Mouse (Mus musculus) adrenal gland, adult 8-10 months (tissue): ENCODE data around the gene Spsb3. TPM values are rescaled to one million over a fixed set of nuclear protein-coding genes. Genes with fewer than 3 reads are reported as not detected.

Experiments
- DNase-seq: peaks from one replicate; pipeline ENCODE4 v3.0.0; 2022
- total RNA-seq, 4 experiments: library from RNA; stranded (reverse); gene quantifications; 2 replicates each; pipeline ENCODE4 v1.2.4; 2022

The Spsb3 gene
- total RNA-seq, 4 experiments from 2014 or later, result 31.5 to 34.0 (median 33.7) TPM

DNA sequence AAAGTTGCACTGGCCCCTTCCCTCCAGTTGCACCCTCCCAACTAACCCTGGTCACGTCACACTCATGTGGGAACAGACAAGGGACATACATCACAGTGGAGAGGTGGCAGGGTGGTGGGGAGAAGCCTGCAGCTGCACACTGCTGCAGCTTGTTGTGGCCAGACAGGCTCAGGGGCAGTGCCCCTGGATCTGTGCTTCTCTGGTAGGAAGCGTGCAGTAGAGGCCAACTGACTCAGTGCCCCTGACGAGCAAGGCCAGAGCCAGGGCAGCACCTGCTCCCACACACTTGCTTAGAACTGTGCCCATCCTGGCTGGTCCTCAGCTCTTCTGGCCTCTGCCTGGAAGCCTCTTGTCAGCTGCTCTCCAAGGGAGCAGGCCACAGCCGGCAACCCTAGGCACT lies 11.2 kb downstream of the Spsb3 start:
- DNase-seq, result no peak

DNA sequence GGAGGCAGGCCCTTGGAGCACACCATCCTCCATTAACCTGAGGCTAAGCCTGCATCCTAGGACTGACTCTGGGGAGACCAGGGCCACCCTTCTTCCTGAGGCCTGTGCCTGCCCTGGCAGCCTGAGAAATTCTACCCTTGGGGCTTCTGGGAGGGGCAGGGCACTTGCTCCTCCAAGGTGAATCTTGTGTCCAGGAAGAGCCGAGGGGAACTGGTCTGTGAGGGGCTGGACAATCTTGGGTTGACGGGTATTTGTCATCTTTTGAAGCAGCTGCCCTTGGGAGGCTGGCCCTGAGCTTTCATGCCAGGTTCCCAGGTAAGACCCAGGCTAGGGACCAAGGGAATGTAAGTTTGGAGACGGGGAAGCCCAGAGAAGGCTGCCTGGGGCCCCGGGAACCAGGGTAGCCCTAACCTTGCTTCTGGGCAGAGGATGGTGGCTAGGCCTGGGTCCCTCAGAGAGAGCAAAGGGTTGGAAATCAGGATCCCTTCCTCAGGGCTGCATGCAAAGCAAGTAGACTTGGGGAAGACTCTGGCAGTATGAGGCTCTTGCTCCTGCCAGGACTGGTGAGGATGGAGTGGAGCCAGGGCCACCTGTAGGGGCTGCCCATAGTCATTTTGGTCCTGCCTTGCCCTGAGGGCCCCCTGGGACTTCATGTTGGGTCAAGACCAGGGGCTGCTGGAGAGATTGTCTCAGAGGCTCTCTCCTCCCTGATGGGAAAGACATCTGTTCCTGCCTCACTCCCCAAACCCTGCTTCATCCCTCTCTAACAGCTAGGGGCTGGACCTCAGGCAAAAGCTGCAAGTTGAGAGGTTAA lies 11.8 kb downstream of the Spsb3 start:
- no peak for DNase-seq

DNA sequence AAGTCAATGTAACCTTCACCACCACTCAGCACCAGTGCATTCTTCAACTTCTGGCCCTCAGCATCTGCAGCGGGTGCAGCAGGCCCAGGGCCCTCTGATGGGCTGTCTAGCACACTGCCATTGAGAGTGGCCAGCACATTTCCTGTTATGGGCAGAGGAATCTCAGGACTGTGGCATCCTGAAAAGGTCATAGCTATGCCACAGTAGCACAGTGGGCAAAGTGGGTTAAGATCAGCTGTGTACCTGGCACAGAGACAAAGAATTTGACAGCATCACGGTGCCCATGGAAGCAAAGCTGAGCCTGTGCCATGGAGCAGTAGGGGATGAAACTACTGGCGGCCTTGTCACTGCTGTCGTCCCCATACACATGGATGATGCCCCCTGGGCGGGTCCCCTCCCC lies 12.7 kb downstream of the Spsb3 start:
- DNase-seq, result no peak

DNA sequence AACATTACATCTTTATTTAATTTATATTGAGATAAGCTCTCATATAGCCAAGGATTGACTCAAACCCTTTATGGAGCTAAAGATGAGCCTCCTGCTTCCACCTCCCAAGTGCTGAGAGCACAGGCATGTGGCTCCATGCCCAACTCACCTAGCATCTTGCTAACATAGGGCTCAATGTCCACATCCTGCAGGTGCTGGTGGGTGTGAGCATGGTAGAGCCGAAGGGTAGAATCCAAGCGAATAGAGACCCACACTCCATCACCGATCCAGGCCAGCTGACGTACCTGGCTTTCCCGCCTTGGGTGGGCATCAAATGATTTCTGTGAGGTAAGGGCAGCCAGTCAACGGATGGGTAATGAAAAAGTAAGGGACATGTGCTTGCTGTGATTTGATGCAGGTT lies 13.6 kb downstream of the Spsb3 start:
- DNase-seq, result no peak

DNA sequence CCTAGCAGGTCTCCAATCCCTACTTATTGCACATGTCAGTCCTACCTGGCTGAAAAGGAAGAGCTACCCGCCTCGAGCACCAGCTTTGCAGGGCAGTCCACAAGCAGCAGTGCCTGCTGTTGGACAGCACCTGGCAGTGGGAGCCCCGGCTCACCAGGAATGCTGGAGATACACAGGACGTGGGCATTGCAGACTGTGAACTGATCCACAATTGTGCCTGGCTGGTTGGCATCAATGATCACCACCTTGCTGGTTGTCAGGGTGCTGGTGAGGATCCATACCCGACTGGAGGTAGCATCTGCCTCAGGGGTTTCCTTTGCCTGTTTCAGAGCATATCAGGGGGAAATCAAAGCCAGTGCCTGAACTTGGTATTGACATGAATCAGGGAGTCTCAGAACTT lies 15.7 kb downstream of the Spsb3 start:
- no peak for DNase-seq

DNA sequence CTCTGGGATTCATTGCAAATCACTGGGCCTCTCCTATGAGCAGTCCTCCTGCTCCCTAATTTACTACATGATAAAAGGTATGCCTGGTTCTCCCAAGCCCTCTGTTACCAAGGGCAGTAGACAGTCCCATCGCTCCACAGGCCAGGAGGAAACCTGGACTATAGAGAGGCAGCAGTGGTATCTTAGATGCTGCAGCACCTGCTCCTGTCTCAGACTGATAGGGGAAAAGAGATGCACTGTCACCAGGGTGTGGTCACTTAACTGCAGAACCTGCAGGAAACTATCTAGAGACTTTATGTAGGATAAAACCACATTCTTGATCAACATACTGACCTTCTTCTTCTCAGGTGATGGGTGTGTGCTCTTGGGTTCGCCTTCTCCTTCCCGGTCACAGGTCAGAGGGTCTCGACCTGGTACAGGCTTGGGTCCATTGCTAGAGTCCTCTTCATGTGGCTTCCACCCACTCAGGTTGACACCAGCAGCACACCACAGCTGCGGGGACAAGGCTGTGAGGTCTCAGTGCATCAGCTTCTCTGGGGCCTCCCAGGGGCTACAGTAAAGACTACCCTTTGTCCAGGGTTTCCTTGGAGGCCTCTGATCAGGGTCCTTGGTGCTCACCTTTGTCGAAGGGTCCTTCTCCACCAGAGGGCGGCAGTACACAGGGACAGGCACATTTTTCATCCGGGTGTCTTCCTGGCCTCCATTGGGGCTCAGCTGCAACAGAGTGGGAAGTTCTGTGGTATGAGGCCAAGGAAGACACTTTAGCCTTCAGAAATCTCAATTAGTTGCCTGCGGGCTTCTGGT lies 16.4 kb downstream of the Spsb3 start:
- DNase-seq, result no peak

DNA sequence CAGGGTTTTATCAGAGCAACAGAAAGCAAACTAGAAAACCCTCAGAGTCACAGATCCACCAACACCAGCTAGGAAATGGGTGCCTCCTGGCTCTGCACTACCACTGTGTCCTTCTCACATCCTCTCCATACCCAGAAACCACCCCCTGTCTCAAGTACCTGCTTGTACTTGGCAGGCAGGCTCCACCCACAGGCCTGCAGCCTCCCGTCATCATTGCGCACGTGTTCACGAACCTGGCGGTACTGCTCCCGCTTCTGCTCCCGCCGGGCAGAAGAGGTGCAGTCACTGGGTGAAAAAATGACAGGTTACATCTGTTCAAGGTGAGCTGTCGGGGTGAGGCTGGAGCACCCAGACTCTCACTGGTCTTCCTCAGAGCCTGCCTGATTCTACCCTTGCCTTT lies 17.3 kb downstream of the Spsb3 start:
- no peak for DNase-seq

DNA sequence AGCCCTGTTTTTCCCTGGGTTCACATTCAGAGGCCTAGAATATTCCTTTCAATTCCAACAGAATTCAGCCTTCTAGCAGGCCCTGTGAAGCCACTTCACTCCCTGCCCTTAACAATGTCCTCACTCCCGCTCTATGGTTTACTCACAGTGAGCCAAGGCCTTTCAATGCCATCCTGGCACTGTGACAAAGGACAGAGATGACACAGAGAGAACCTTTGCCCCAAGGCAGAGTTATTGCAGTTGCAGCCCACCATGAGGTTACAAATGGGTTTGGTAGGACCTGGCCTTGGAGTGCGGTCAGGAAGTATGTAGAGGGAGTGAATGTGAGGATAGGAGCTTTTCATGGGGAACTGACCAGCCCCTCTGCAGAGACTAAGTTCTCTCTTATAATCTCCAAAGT lies 21.1 kb downstream of the Spsb3 start:
- DNase-seq, result peak; percentile 89

DNA sequence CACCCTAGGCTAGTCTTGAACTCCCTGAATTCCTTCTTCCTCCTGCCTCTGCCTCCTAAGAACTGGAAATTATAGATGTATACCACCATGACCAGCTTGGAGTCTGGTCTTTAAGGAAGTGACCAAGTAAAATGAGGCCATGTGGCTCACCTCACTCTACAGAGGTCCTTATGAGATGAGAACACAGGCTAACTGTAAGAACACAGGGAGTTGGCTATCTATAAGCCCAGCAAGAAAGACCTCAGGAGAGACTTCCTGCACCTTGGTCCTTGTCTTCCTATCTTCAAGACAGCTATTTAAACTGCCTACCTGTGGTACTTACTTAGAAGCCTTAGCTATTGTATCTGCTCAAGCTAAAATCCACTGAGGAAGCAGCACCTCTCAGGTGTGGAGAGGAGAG lies 27.5 kb downstream of the Spsb3 start:
- no peak for DNase-seq

DNA sequence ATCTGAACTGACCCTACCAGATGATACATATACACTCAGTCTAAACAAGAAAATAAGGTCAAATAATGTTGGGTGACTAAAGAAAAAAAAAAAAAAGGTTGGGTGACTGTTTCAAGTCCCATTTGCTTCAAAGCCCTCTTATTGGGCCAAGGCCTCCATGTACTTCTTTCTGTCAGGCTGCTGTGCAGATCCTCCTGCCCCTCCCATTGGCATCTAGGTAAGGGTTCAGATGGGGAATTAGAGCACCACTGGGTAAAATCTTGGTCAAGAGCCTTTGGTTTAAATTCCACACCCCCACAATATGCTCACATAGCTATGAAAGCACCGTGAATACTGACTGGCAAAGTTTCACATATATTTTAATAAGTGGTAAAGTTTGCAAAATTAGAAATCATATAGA lies 36.8 kb downstream of the Spsb3 start:
- no peak for DNase-seq

DNA sequence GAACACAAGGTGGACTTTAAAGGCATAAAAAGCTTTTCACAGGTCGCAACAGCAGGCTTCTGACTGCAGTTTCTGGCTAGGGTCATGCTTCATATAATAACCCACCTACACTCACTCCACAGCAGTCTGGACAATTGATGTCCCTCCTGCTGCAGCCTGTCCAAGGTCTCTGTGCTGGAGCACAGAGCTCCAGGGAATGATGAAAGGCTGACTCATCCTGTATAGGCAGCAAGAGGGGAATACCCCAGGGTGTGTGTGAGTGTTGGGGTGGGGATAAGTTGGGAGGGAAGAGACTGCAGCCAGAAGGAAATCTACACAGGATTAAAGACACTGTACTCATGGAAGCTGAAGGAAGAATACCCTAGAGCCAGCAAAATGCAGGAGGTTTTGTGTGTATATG lies 43.1 kb downstream of the Spsb3 start:
- peak; percentile 69 for DNase-seq

DNA sequence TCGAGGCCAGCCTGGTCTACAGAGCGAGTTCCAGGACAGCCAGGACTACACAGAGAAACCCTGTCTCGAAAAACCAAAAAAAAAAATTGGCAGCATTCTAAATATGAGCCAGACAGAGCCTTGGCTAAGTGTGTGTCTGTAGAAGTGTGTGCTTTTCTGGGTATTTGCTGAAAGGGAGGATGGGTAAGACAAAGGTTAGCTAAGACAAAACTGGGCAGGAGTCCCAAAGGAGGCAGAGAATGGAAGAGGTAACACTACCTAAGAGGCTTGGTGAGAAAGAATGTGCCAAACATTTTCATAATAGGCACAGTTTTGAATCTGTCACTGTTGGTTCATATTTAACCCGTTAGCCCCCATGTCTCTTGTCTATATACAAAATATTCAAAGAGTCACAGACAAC lies 46.0 kb downstream of the Spsb3 start:
- no peak for DNase-seq

DNA sequence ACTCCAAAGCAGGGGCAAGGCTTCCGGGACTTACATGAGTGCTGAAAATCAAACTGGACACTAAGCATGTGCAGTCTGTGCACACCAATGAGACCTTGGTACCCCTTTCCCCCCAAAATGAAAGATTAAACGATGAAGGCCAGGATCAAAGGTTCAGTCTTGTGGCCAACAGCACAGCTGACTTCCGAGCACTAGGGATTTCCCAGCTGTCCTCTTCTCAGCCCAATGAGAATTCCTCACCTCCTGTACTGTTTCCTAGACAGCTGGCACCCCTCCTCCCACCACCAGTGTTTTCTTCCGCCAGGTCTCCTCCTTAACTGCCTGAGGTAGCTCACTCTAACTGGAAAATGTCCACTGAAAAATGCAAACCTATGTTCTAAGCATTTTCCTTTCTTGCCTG lies 46.7 kb downstream of the Spsb3 start:
- no peak for DNase-seq

DNA sequence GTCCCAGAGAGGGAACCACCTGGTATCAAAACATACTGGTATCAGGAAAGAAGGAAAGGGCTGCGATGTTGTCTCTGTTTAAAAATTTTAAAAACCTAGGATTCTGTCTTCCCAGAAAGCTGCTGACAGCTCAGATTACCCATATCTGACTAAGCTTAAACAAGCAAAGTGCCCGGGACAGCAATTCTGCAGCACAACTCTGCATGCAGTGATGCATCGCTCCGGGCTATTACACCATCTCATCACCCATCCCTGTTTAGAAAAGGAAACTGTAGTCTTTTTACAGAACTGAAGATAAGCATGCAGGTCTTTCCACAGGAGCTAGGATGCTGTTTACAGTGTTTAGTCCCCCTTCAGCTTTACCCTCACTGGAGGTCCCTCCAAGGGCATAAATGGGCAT lies 48.5 kb downstream of the Spsb3 start:
- no peak for DNase-seq

DNA sequence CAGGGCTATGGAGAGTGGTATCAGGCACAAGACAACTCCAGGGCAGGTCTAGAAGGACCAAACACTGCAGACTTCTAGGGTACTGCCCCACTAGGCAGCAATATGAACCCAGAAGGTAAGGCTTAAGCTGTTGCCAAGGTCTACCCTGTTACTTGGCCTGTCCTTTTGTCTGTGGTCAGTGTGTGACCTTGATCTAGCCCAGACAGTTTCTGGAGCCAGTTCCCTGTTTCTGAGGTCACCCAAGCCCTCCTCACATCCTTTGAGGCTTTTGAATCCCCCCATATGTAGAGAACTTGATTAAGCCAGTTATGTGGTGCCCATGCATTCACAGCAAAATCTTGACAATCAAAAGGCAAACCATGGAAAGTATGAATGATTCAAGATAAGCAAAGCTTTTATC lies 49.2 kb downstream of the Spsb3 start:
- no peak for DNase-seq

DNA sequence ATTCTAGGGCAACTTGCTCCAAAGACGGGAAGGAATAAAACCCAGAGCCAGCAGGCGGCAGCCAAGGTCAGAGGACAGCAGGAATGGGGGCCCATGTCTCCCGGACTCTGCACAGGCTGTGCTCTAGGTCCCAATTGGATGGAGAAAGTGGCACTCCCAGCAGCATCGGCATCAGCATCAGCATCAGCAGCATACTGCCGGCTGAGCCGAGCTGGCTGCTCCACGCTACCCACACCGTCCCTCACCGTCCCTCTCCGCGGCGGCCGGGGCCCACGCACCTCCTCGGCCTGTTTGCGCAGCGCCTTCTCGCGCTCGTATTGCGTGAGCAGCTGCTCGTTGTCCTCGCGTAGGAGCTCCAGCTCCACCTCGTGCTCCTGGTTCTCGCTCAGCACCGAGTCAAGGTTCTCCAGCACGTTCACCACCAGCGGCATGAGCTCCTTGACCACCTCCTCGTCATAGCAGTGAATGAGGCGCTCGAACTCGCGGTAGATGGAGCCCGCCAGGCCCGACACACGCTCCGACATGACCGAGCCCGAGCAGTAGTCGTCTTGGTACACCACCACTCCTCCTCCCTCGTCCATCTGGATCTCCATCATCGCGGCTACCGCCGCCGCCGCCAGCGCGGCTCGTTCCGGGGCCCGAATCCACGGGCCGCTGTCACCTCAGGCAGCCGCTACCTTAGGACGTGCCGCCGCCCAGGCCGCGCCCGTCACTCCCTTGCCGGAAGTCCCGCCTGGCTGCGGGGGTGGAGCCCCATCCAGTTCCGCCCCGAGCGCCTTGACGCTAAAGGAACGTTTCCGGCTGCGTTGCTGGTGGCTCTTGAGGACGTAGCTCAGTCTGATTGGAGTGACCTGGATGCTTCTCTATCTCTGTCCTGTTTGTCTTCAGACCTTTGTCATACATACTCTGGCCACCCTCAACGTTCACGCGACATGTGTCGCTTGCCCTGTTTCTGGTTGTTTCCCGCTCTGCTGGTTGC lies 50.1 kb downstream of the Spsb3 start, which contains the start of gene Mapk8ip3:
Gene Mapk8ip3, minus strand, starts transcription at position 719 of the 979 bp plus-strand sequence.
- peak; percentile 95 for DNase-seq

DNA sequence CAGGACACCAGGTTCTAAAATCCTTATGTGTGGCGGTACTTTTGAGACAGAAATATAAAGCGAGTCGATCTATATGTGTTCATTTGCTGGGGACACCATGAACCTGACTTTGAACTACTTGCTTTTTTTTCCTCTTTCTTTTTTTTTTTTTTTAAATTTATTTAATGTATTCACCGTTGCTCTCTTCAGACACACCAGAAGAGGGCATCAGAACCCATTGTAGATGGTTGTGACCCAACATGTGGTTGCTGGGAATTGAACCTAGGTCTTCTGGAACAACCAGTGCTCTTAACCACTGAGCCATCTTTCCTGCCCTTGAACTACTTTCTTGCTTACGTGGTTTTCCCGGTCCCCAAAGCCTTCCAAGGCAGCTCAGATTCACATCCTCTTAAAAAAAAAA lies 50.8 kb downstream of the Spsb3 start:
- DNase-seq, result no peak

Other genes starting within 250 kb of the Spsb3 start
- gene Slc9a3r2, start 236.3 kb upstream of the Spsb3 start, total RNA-seq, result 10 to 100 TPM; 45.9 to 78.6 (median 73.7) TPM
- gene Npw, start 228.2 kb upstream of the Spsb3 start, total RNA-seq, result not detected
- 10 to 100 TPM; 44.9 to 59.4 (median 50.8) TPM for gene Zfp598, start 217.0 kb upstream of the Spsb3 start, total RNA-seq
- 1 to 10 TPM; 2.4 to 5.5 (median 3.8) TPM for gene Syngr3, start 196.7 kb upstream of the Spsb3 start, total RNA-seq
- 10 to 100 TPM; 31.7 to 35.6 (median 32.6) TPM for gene Gfer, start 190.5 kb upstream of the Spsb3 start, total RNA-seq
- 10 to 100 TPM in 1 of 4 experiments, 1 to 10 TPM in 3; 2.8 to 14.8 (median 7.5) TPM for gene Noxo1, start 190.4 kb upstream of the Spsb3 start, total RNA-seq
- 10 to 100 TPM; 34.3 to 40.5 (median 38.2) TPM for gene Tbl3, start 179.0 kb upstream of the Spsb3 start, total RNA-seq
- not detected for gene Rnf151, start 168.6 kb upstream of the Spsb3 start, total RNA-seq
- gene Rps2, start 168.5 kb upstream of the Spsb3 start, total RNA-seq, result 100 to 1,000 TPM; 571 to 651 (median 615) TPM
- gene Ndufb10, start 162.2 kb upstream of the Spsb3 start, total RNA-seq, result 100 to 1,000 TPM; 199 to 268 (median 237) TPM
- gene Rpl3l, start 158.8 kb upstream of the Spsb3 start, total RNA-seq, result under 1 TPM in 1 of 4 experiments, not detected in 3; 0.49 TPM
- 10 to 100 TPM; 87.3 to 91.3 (median 89.0) TPM for gene Msrb1, start 150.0 kb upstream of the Spsb3 start, total RNA-seq
- 1 to 10 TPM; 1.7 to 2.8 (median 2.4) TPM for gene Hs3st6, start 133.7 kb upstream of the Spsb3 start, total RNA-seq
- 1 to 10 TPM in 2 of 4 experiments, under 1 TPM in 2; 0.52 to 2.7 (median 1.1) TPM for gene Meiob, start 82.4 kb upstream of the Spsb3 start, total RNA-seq
- gene Hagh, start 46.5 kb upstream of the Spsb3 start, total RNA-seq, result 10 to 100 TPM; 81.9 to 99.1 (median 92.7) TPM
- 10 to 100 TPM; 26.4 to 36.0 (median 32.1) TPM for gene Fahd1, start 36.3 kb upstream of the Spsb3 start, total RNA-seq
- 1 to 10 TPM; 2.0 to 5.8 (median 2.7) TPM for gene Igfals, start 20.6 kb upstream of the Spsb3 start, total RNA-seq
- 10 to 100 TPM; 58.9 to 66.0 (median 61.5) TPM for gene Nubp2, start 294 bp upstream of the Spsb3 start, total RNA-seq
- gene Eme2, start 8.4 kb downstream of the Spsb3 start, total RNA-seq, result 10 to 100 TPM; 43.6 to 80.7 (median 66.3) TPM
- 100 to 1,000 TPM; 120 to 201 (median 138) TPM for gene Mrps34, start 8.5 kb downstream of the Spsb3 start, total RNA-seq
- 100 to 1,000 TPM in 2 of 4 experiments, 10 to 100 TPM in 2; 73.5 to 148 (median 104) TPM for gene Nme3, start 9.9 kb downstream of the Spsb3 start, total RNA-seq
- gene Mapk8ip3, start 50.3 kb downstream of the Spsb3 start, total RNA-seq, result 100 to 1,000 TPM in 3 of 4 experiments, 10 to 100 TPM in 1; 96.1 to 271 (median 177) TPM
- gene Jpt2, start 74.0 kb downstream of the Spsb3 start, total RNA-seq, result 10 to 100 TPM; 28.0 to 38.5 (median 30.7) TPM
- gene Cramp1l, start 129.1 kb downstream of the Spsb3 start, total RNA-seq, result 10 to 100 TPM; 22.0 to 33.2 (median 25.4) TPM
- 10 to 100 TPM; 31.7 to 45.0 (median 38.1) TPM for gene Ift140, start 129.4 kb downstream of the Spsb3 start, total RNA-seq
- 10 to 100 TPM; 35.3 to 56.0 (median 52.6) TPM for gene Tmem204, start 196.9 kb downstream of the Spsb3 start, total RNA-seq
- gene Telo2, start 229.3 kb downstream of the Spsb3 start, total RNA-seq, result 10 to 100 TPM; 24.0 to 40.2 (median 29.5) TPM
- not detected for gene Ptx4, start 234.1 kb downstream of the Spsb3 start, total RNA-seq
- 10 to 100 TPM; 47.4 to 77.7 (median 67.8) TPM for gene Clcn7, start 246.7 kb downstream of the Spsb3 start, total RNA-seq